Mouse (Mus musculus) megakaryocyte, embryonic 14.5 days (primary cell): ENCODE data around the gene Gm4707.
"Not testable (repeated sequence)": the region's sequence is repeated elsewhere in the genome, so short reads cannot be mapped to it uniquely, and the experiment has no call there.

Experiments
- FLI1 ChIP-seq: IDR thresholded peaks from 2 replicates; pipeline ENCODE4 v1.6.1; 2012; ENCODE audit warnings: low read length, inconsistent platforms, mixed read lengths
- GATA1 ChIP-seq: IDR thresholded peaks from 3 replicates; pipeline ENCODE4 v1.6.1; 2012; ENCODE audit warnings: mixed read lengths, low read length, inconsistent platforms, borderline replicate concordance

GRCm38 (mm10) chr17:71419448-71419847 lies 40.3 kb downstream of the Gm4707 start:
- not testable (repeated sequence) for TF ChIP-seq GATA1, FLI1
